ENCODE assay signal across 21 mouse cellular contexts in genomic region chr11:81543189-81543588, GRCm38 (mm10).
A peak's percentile ranks its signal among the peaks of the same experiment; 100 is the strongest.
DNase-seq lines count a peak whose midpoint lies in the region; ATAC-seq lines count a peak whose summit lies in the region.
"Had no signal": no experiment of that assay in that cellular context is flagged by ENCODE, and none has a peak within 500 bp of the region (broad histone marks: within the 10 kb centered on the region; RNA-seq: fewer than 3 reads in every experiment).

No protein-coding gene starts in this region.

- no peak overlapping the region for H3K4me2 ChIP-seq in forebrain, embryonic 11.5 days (ENCODE audit: low read depth, low read length, severe bottlenecking)
- no peak overlapping the region for H3K4me2 ChIP-seq in forebrain, embryonic 12.5 days
- H3K4me2 ChIP-seq: embryonic facial prominence, embryonic 12.5 days; forebrain, embryonic 13.5 days; forebrain, embryonic 15.5 days had no signal

- WGBS in forebrain, embryonic 11.5 days = 87% methylated on average over 6 of the region's 6 CpGs
- 88% methylated on average over 6 of the region's 6 CpGs for WGBS in forebrain, embryonic 12.5 days

- no peaks in the 10 kb centered on the region for H3K4me1 ChIP-seq in forebrain, embryonic 11.5 days (replicated peaks; ENCODE audit: control insufficient read depth, insufficient read depth, low read length)
- no peaks in the 10 kb centered on the region for H3K4me1 ChIP-seq in forebrain, embryonic 12.5 days
- H3K4me1 ChIP-seq: embryonic facial prominence, embryonic 10.5 days; embryonic facial prominence, embryonic 12.5 days; forebrain, embryonic 13.5 days; forebrain, embryonic 15.5 days had no signal

- H3K9me3 ChIP-seq in forebrain, embryonic 11.5 days (ENCODE audit: control insufficient read depth, low read length) = no peaks in the 10 kb centered on the region
- no peaks in the 10 kb centered on the region for H3K9me3 ChIP-seq in forebrain, embryonic 12.5 days
- H3K9me3 ChIP-seq: embryonic facial prominence, embryonic 10.5 days; embryonic facial prominence, embryonic 12.5 days; forebrain, embryonic 13.5 days; forebrain, embryonic 15.5 days had no signal

- ATAC-seq in forebrain, embryonic 11.5 days (replicated peaks; ENCODE audit: low FRiP score) = no peak
- ATAC-seq in forebrain, embryonic 12.5 days (ENCODE audit: low FRiP score) = no peak
- ATAC-seq: activated CD4-positive, CD25-positive, alpha-beta regulatory T cell, adult 4 months; CD4-positive, CD25-positive, alpha-beta regulatory T cell, adult 4 months; forebrain, embryonic 13.5 days; forebrain, embryonic 15.5 days; forebrain, postnatal 0 days had no signal

- H3K4me3 ChIP-seq in forebrain, embryonic 11.5 days (ENCODE audit: low read depth, low read length) = no peak overlapping the region
- no peak overlapping the region for H3K4me3 ChIP-seq in forebrain, embryonic 12.5 days (replicated peaks)
- H3K4me3 ChIP-seq: embryonic facial prominence, embryonic 10.5 days; embryonic facial prominence, embryonic 12.5 days; forebrain, embryonic 13.5 days; forebrain, embryonic 15.5 days had no signal

- no peak overlapping the region for H3K9ac ChIP-seq in forebrain, embryonic 11.5 days (ENCODE audit: low read length)
- H3K9ac ChIP-seq in forebrain, embryonic 12.5 days = no peak overlapping the region
- H3K9ac ChIP-seq: embryonic facial prominence, embryonic 12.5 days; forebrain, embryonic 13.5 days; forebrain, embryonic 15.5 days; forebrain, postnatal 0 days had no signal

- intact Hi-C loops in heart, postnatal 14 days (cut with DNase I) = no loop called here

- H3K27me3 ChIP-seq in forebrain, embryonic 11.5 days (ENCODE audit: control insufficient read depth, insufficient read depth, low read length) = no peaks in the 10 kb centered on the region
- H3K27me3 ChIP-seq in forebrain, embryonic 12.5 days = no peaks in the 10 kb centered on the region
- H3K27me3 ChIP-seq: embryonic facial prominence, embryonic 12.5 days; forebrain, embryonic 13.5 days; forebrain, embryonic 15.5 days had no signal

- no peak overlapping the region for H3K27ac ChIP-seq in forebrain, embryonic 11.5 days (ENCODE audit: low read depth, low read length)
- no peak overlapping the region for H3K27ac ChIP-seq in forebrain, embryonic 12.5 days
- H3K27ac ChIP-seq: embryonic facial prominence, embryonic 10.5 days; embryonic facial prominence, embryonic 12.5 days; forebrain, embryonic 13.5 days; forebrain, embryonic 15.5 days had no signal

- no peaks in the 10 kb centered on the region for H3K36me3 ChIP-seq in forebrain, embryonic 11.5 days (ENCODE audit: control insufficient read depth, insufficient read depth, low read length)
- no peaks in the 10 kb centered on the region for H3K36me3 ChIP-seq in forebrain, embryonic 12.5 days (replicated peaks)
- H3K36me3 ChIP-seq: embryonic facial prominence, embryonic 10.5 days; embryonic facial prominence, embryonic 12.5 days; forebrain, embryonic 15.5 days; G1E had no signal

- DNase-seq in adrenal gland, adult (ENCODE audit: inconsistent age in 2 of 2, low spot score in 1 of 2) = peak; percentile 11 to 28
- no peak for DNase-seq in adrenal gland, adult 18-20 months (ENCODE audit: low spot score in 2 of 2)
- peak; percentile 6 for DNase-seq in forebrain, embryonic 11.5 days (ENCODE audit: low spot score)
- DNase-seq in heart, postnatal 14 days = no peak
- DNase-seq: adrenal gland, postnatal 14 days; adrenal gland, postnatal 36 days; B cell, adult 2 months; cerebellum, adult 11-12 months; cerebellum, adult 2 months; cerebellum, adult 9-10 months; cerebellum, postnatal 10 days; cerebellum, postnatal 25 days; forebrain, postnatal 0 days had no signal

Comparison
In these comparisons a context has a peak if more than half of its experiments do, and no peak if none do; other contexts are left out.
1. DNase-seq: peak in adrenal gland, adult (2 of 2) and forebrain, embryonic 11.5 days (single experiment); none in adrenal gland, adult 18-20 months (0 of 2) and heart, postnatal 14 days (0 of 2).